Mouse (Mus musculus): ENCODE data around the gene Lrrc75b.

The Lrrc75b gene

GRCm38 (mm10) chr10:75559676-75560548 is at the start of gene Lrrc75b:
Lrrc75b (minus strand) TSS chr10:75560330.
- DNase-seq (ENCODE audit: low spot score in 2 of 2) = no peak

- no peak for DNase-seq (ENCODE audit: low spot score in 2 of 2)
Observed at GRCm38 (mm10) chr10:75608975-75609374, 48.8 kb upstream of the Lrrc75b start.

- DNase-seq (ENCODE audit: low spot score in 2 of 2) = no peak
Observed at GRCm38 (mm10) chr10:75607253-75607652, 47.1 kb upstream of the Lrrc75b start.

- DNase-seq (ENCODE audit: low spot score in 2 of 2) = peak in 1 of 2 experiments; percentile 62
Observed at GRCm38 (mm10) chr10:75605162-75605846, 45.2 kb upstream of the Lrrc75b start.

GRCm38 (mm10) chr10:75600189-75600730 is 40.1 kb upstream of the Lrrc75b start:
- no peak for DNase-seq (ENCODE audit: low spot score in 2 of 2)

GRCm38 (mm10) chr10:75595981-75596380 is 35.9 kb upstream of the Lrrc75b start:
- DNase-seq (ENCODE audit: low spot score in 2 of 2) = no peak

- peak in 1 of 2 experiments; percentile 14 for DNase-seq (ENCODE audit: low spot score in 2 of 2)
Observed at GRCm38 (mm10) chr10:75592585-75592984, 32.5 kb upstream of the Lrrc75b start.

GRCm38 (mm10) chr10:75591211-75591894 is 31.2 kb upstream of the Lrrc75b start:
- peak; percentile 38 to 80 for DNase-seq (ENCODE audit: low spot score in 2 of 2)

GRCm38 (mm10) chr10:75589651-75590050 is 29.5 kb upstream of the Lrrc75b start:
- DNase-seq (ENCODE audit: low spot score in 2 of 2) = peak in 1 of 2 experiments; percentile 27

- DNase-seq (ENCODE audit: low spot score in 2 of 2) = peak in 1 of 2 experiments; percentile 33
Observed at GRCm38 (mm10) chr10:75589129-75589528, 29.0 kb upstream of the Lrrc75b start, which contains the start of gene Ggt5. Ggt5 (plus strand) TSS chr10:75589340.

GRCm38 (mm10) chr10:75588336-75588735 is 28.2 kb upstream of the Lrrc75b start:
- DNase-seq (ENCODE audit: low spot score in 2 of 2) = no peak

- no peak for DNase-seq (ENCODE audit: low spot score in 2 of 2)
Observed at GRCm38 (mm10) chr10:75587781-75588180, 27.7 kb upstream of the Lrrc75b start.

GRCm38 (mm10) chr10:75586553-75586879 is 26.4 kb upstream of the Lrrc75b start:
- DNase-seq (ENCODE audit: low spot score in 2 of 2) = no peak

- peak; percentile 88 to 92 for DNase-seq (ENCODE audit: low spot score in 2 of 2)
Observed at GRCm38 (mm10) chr10:75585876-75586552, 25.9 kb upstream of the Lrrc75b start.

GRCm38 (mm10) chr10:75579129-75579528 is 19.0 kb upstream of the Lrrc75b start:
- no peak for DNase-seq (ENCODE audit: low spot score in 2 of 2)

GRCm38 (mm10) chr10:75573965-75574364 is 13.8 kb upstream of the Lrrc75b start:
- DNase-seq (ENCODE audit: low spot score in 2 of 2) = no peak

GRCm38 (mm10) chr10:75573181-75573580 is 13.1 kb upstream of the Lrrc75b start:
- no peak for DNase-seq (ENCODE audit: low spot score in 2 of 2)

- no peak for DNase-seq (ENCODE audit: low spot score in 2 of 2)
Observed at GRCm38 (mm10) chr10:75571937-75572336, 11.8 kb upstream of the Lrrc75b start.

GRCm38 (mm10) chr10:75570981-75571657 is 11.0 kb upstream of the Lrrc75b start:
- no peak for DNase-seq (ENCODE audit: low spot score in 2 of 2)

- DNase-seq (ENCODE audit: low spot score in 2 of 2) = no peak
Observed at GRCm38 (mm10) chr10:75568851-75569250, 8.7 kb upstream of the Lrrc75b start.

- no peak for DNase-seq (ENCODE audit: low spot score in 2 of 2)
Observed at GRCm38 (mm10) chr10:75568441-75568840, 8.3 kb upstream of the Lrrc75b start.

All from spleen, postnatal 10 days (tissue).